Mouse (Mus musculus): Measurements from ENCODE around the gene Bora. TPM values are rescaled to one million over a fixed set of nuclear protein-coding genes. Genes with fewer than 3 reads are reported as not detected.

Bora gene
- polyA plus RNA-seq, 1 experiment, result 2.2 TPM

DNA sequence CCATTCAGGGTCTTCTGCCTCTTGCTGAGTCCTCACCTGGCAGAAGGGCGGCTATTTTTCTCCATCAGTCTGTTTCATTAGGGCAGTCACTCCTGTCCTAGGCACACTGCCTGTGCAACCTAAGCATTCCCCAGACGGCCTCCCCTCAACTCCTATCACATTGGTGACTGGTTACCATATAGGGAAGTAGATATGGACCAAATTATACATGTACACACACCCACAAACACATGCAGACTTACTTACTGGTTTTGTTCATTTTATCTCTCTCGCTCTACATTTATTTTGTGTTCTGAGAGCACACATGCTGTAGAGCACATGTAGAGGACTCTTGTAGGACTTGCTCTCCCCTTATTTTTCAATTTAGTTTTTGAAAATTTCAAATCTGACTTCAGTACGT is 57.0 kb downstream of the Bora start:
- H3K27me3 ChIP-seq (ENCODE audit: control insufficient read depth, insufficient read depth, low read length), result no peaks in the 10 kb centered on the region
- peaks cover 5% of the 10 kb centered on the region; the same call in 1 of the 2 replicates for H3K36me3 ChIP-seq (ENCODE audit: control insufficient read depth, insufficient read depth, low read length)
- no peak for DNase-seq (ENCODE audit: low read depth in 1 of 2, low spot score in 2 of 2)

DNA sequence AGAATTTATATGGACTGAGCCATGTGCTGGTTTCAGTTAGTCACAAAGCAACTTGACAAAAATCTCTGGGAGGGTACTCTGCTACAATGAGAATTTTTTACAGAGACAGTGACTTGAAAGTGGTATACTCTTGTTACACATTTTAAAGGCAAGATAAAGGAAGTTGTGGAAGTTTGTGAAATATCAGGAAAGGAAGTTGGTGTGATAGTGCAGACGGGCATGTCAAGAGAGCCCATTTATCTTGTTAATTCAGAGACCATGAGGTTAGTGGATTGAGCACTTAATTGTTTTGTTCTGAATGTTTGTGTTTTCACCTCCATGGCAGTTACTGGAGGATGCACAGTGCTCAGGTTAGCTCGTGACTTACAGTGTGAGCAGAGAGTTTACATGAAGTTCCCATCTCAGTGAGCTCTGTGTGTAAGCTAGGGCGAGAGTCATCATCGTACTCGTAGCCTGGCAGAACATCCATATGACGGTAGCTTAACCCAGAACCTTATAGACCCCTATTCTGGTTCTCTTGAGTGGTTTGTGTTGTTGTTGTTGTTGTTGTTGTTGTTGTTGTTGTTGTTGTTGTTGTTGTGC is 58.6 kb downstream of the Bora start:
- Histone ChIP-seq H3K4me3 (ENCODE audit: extremely low read depth, insufficient read depth, insufficient read length) (no peak overlapping the region), H3K27ac (ENCODE audit: insufficient read depth, low read length) (no peak overlapping the region), H3K27me3 (ENCODE audit: control insufficient read depth, insufficient read depth, low read length) (no peaks in the 10 kb centered on the region), H3K36me3 (ENCODE audit: control insufficient read depth, insufficient read depth, low read length) (peaks cover 15% of the 10 kb centered on the region), H3K4me1 (ENCODE audit: control insufficient read depth, insufficient read depth, insufficient read length) (no peaks in the 10 kb centered on the region)
- no peak for DNase-seq (ENCODE audit: low read depth in 1 of 2, low spot score in 2 of 2)
- 89% methylated on average over 6 of the region's 6 CpGs for WGBS
- no peak for TF ChIP-seq POLR2A (IDR thresholded peaks at IDR 0.05; ENCODE audit: low read depth, low read length)
- no peak for TF ChIP-seq CTCF (IDR thresholded peaks at IDR 0.05; ENCODE audit: extremely low read depth, insufficient read depth, insufficient read length, insufficient replicate concordance)

More for the DNA sequence above, 57.0 kb downstream of the Bora start:
- Histone ChIP-seq H3K4me1 (ENCODE audit: control insufficient read depth, insufficient read depth, insufficient read length) (peaks cover 3% of the 10 kb centered on the region), H3K27ac (ENCODE audit: insufficient read depth, low read length) (no peak overlapping the region), H3K4me3 (ENCODE audit: extremely low read depth, insufficient read depth, insufficient read length) (no peak overlapping the region)
- WGBS, result 86% methylated on average over 4 of the region's 4 CpGs
- TF ChIP-seq POLR2A (IDR thresholded peaks at IDR 0.05; ENCODE audit: low read depth, low read length), result no peak
- no peak for TF ChIP-seq CTCF (IDR thresholded peaks at IDR 0.05; ENCODE audit: extremely low read depth, insufficient read depth, insufficient read length, insufficient replicate concordance)

DNA sequence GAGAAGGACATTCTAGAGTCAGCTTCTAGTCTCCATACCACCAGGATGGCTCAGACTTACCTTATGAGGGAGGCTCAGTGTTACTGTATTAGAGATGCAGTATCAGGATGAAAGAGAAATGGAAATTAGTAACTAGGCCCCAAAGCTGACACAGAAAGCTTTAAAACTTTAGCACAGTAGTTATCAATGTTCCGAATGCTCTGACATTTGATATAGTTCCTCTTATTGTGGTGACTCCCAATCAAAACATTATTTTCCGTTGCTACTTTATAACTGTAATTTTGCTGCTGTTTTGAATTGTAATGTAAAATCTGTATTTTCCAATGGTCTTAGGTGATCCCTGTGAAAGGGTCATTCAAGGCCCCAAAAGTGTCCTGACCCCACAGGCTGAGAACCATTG is 60.6 kb downstream of the Bora start:
- WGBS, result 91% methylated on average over 2 of the region's 2 CpGs
- H3K27ac ChIP-seq (ENCODE audit: insufficient read depth, low read length), result no peak overlapping the region
- no peak for DNase-seq (ENCODE audit: low read depth in 1 of 2, low spot score in 2 of 2)
- H3K36me3 ChIP-seq (ENCODE audit: control insufficient read depth, insufficient read depth, low read length), result peaks cover 21% of the 10 kb centered on the region
- H3K4me3 ChIP-seq (ENCODE audit: extremely low read depth, insufficient read depth, insufficient read length), result no peak overlapping the region
- H3K27me3 ChIP-seq (ENCODE audit: control insufficient read depth, insufficient read depth, low read length), result no peaks in the 10 kb centered on the region
- H3K4me1 ChIP-seq (ENCODE audit: control insufficient read depth, insufficient read depth, insufficient read length), result no peaks in the 10 kb centered on the region
- TF ChIP-seq POLR2A (IDR thresholded peaks at IDR 0.05; ENCODE audit: low read depth, low read length) (no peak), CTCF (IDR thresholded peaks at IDR 0.05; ENCODE audit: extremely low read depth, insufficient read depth, insufficient read length, insufficient replicate concordance) (no peak)

DNA sequence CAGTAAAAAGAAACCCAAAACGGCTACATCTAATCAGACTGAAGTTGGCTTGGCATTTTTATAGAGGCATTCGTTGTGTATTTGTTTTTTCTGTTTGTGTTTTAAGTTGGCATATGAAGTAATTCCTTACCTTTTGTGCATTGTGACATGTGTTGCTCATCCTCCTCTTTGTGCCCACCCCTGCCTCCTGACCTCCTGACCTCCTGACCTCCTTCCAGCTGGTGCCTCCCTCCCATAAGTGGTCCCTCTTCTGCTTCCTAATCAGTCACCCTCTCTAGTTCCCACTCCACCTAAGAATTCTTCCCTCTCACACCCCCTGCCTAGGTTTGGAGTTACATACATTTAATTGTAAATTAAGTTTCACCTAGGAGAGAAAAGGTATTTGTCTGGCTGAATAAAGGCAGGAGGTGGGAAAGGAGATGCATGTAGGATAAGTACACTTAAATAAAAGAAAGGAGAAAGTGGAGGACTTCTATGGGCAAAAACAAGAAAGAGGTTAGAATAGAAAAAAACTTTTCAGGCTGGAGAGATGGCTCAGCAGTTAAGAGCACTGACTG is 61.7 kb downstream of the Bora start:
- WGBS, result 89% methylated on average over 2 of the region's 2 CpGs
- TF ChIP-seq CTCF (IDR thresholded peaks at IDR 0.05; ENCODE audit: extremely low read depth, insufficient read depth, insufficient read length, insufficient replicate concordance) (no peak), POLR2A (IDR thresholded peaks at IDR 0.05; ENCODE audit: low read depth, low read length) (no peak)
- H3K4me1 ChIP-seq (ENCODE audit: control insufficient read depth, insufficient read depth, insufficient read length), result no peaks in the 10 kb centered on the region

DNA sequence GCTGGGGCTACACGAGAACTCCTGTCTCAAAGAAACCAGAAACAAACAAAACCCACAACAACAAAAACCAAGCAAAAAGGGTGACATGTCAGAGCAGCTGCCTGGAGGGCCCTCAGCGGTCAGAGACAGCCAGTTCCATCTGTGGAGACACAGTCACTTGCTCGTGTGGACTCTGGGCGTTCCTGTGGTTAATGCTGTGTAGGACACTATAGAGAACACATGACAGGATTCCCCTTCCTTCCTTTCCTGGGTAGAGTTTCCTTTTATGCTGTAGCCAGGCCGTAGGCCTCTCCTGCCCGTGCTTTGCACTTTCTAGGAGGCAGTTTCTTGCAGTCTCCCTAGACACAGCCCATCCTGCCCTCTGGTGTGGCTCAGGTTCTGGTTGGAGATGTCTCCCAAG is 62.7 kb downstream of the Bora start:
- no peaks in the 10 kb centered on the region for H3K27me3 ChIP-seq (ENCODE audit: control insufficient read depth, insufficient read depth, low read length)
- H3K4me1 ChIP-seq (ENCODE audit: control insufficient read depth, insufficient read depth, insufficient read length), result no peaks in the 10 kb centered on the region
- peaks cover 26% of the 10 kb centered on the region for H3K36me3 ChIP-seq (ENCODE audit: control insufficient read depth, insufficient read depth, low read length)
- H3K27ac ChIP-seq (ENCODE audit: insufficient read depth, low read length), result no peak overlapping the region
- no peak overlapping the region for H3K4me3 ChIP-seq (ENCODE audit: extremely low read depth, insufficient read depth, insufficient read length)
- DNase-seq (ENCODE audit: low read depth in 1 of 2, low spot score in 2 of 2), result no peak
- TF ChIP-seq POLR2A (IDR thresholded peaks at IDR 0.05; ENCODE audit: low read depth, low read length) (no peak), CTCF (IDR thresholded peaks at IDR 0.05; ENCODE audit: extremely low read depth, insufficient read depth, insufficient read length, insufficient replicate concordance) (no peak)
- 73% methylated on average over 6 of the region's 6 CpGs for WGBS

More for the DNA sequence above, 61.7 kb downstream of the Bora start:
- no peak for DNase-seq (ENCODE audit: low read depth in 1 of 2, low spot score in 2 of 2)
- Histone ChIP-seq H3K36me3 (ENCODE audit: control insufficient read depth, insufficient read depth, low read length) (peaks cover 23% of the 10 kb centered on the region), H3K27me3 (ENCODE audit: control insufficient read depth, insufficient read depth, low read length) (no peaks in the 10 kb centered on the region), H3K27ac (ENCODE audit: insufficient read depth, low read length) (no peak overlapping the region), H3K4me3 (ENCODE audit: extremely low read depth, insufficient read depth, insufficient read length) (no peak overlapping the region)

DNA sequence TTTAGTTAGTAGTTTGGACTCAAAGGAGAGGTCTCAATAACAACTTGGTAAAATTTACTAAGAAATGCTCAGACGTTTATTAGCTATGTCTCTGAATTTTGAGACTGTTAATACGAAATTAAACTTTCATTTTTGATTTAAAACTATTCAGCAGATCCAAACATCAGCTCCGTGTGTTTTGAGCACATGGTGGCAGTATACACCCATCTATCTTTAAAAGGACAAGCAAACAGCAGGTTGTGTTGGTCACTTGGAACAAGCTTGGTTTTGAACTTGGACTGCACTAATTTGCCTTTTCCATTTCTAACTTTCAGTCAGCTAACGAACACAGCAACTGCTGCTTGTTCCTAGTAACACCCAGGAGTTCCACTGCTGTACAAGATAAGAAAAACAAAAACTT is 71.6 kb downstream of the Bora start:
- 86% methylated on average over 4 of the region's 4 CpGs for WGBS
- Histone ChIP-seq H3K36me3 (ENCODE audit: control insufficient read depth, insufficient read depth, low read length) (peaks cover 18% of the 10 kb centered on the region), H3K4me3 (ENCODE audit: extremely low read depth, insufficient read depth, insufficient read length) (no peak overlapping the region), H3K27me3 (ENCODE audit: control insufficient read depth, insufficient read depth, low read length) (no peaks in the 10 kb centered on the region), H3K27ac (ENCODE audit: insufficient read depth, low read length) (no peak overlapping the region), H3K4me1 (ENCODE audit: control insufficient read depth, insufficient read depth, insufficient read length) (no peaks in the 10 kb centered on the region)
- TF ChIP-seq POLR2A (IDR thresholded peaks at IDR 0.05; ENCODE audit: low read depth, low read length) (no peak), CTCF (IDR thresholded peaks at IDR 0.05; ENCODE audit: extremely low read depth, insufficient read depth, insufficient read length, insufficient replicate concordance) (no peak)
- DNase-seq (ENCODE audit: low read depth in 1 of 2, low spot score in 2 of 2), result no peak
